Mouse (Mus musculus) embryonic facial prominence, embryonic 11.5 days (tissue): ENCODE measurements around the gene Anapc1. TPM values are rescaled to one million over a fixed set of nuclear protein-coding genes. Genes with fewer than 3 reads are reported as not detected.

Experiments used
- ATAC-seq: fragments of 200-750 bp; cut with Nextera tagmentation; replicated peaks from 2 replicates; pipeline ENCODE4 v1.8.0; 2017; ENCODE audit warnings: low read depth; ENCODE audit not compliant: insufficient number of reproducible peaks, low FRiP score, low TSS enrichment
- DNase-seq: peaks from one replicate; pipeline ENCODE4 v3.0.0-alpha.2; 2015; ENCODE audit warnings: low spot score
- H3K27ac ChIP-seq: fragments of 300-500 bp; sonication (generic); replicated peaks from 2 replicates; pipeline ENCODE4 v1.5.1; 2014; ENCODE audit warnings: mild to moderate bottlenecking, low read depth, low read length, control low read depth
- H3K27me3 ChIP-seq: fragments of 300-500 bp; sonication (generic); 2 replicates; pipeline ENCODE4 v1.6.1; 2014; ENCODE audit warnings: mild to moderate bottlenecking, low read length, moderate library complexity, mixed read lengths; ENCODE audit not compliant: control insufficient read depth, insufficient read depth
- H3K36me3 ChIP-seq: fragments of 300-500 bp; sonication (generic); replicated peaks from 2 replicates; pipeline ENCODE4 v1.6.1; 2014; ENCODE audit warnings: low read depth, mild to moderate bottlenecking, low read length, moderate library complexity, mixed read lengths; ENCODE audit not compliant: control insufficient read depth, insufficient read depth
- H3K4me1 ChIP-seq: fragments of 300-500 bp; sonication (generic); 2 replicates; pipeline ENCODE4 v1.6.1; 2014; ENCODE audit warnings: low read length, mixed read lengths; ENCODE audit not compliant: control insufficient read depth, insufficient read depth
- H3K4me2 ChIP-seq: fragments of 300-500 bp; sonication (generic); 2 replicates; pipeline ENCODE4 v1.6.1; 2014; ENCODE audit warnings: low read depth, mild to moderate bottlenecking, control low read depth, low read length, moderate library complexity
- H3K4me3 ChIP-seq: fragments of 300-500 bp; sonication (generic); 2 replicates; pipeline ENCODE4 v1.5.1; 2014; ENCODE audit warnings: low read depth, low read length, control low read depth
- H3K9ac ChIP-seq: fragments of 300-500 bp; sonication (generic); replicated peaks from 2 replicates; pipeline ENCODE4 v1.6.1; 2014; ENCODE audit warnings: mild to moderate bottlenecking, control low read depth, low read length
- H3K9me3 ChIP-seq: fragments of 300-500 bp; sonication (generic); replicated peaks from 2 replicates; pipeline ENCODE4 v1.6.1; 2016; ENCODE audit warnings: mild to moderate bottlenecking, low read length, inconsistent platforms, mixed read lengths; ENCODE audit not compliant: control insufficient read depth
- WGBS: fragments of 180-500 bp; shearing (Covaris S2); extraction: QIAGEN DNeasy Blood & Tissue Kit; methylation state at CpG from one replicate; pipeline ENCODE4 v1.1.7; 2014; 5-methylcytosine and 5-hydroxymethylcytosine counted together
- polyA plus RNA-seq: library from polyadenylated mRNA; unstranded; fragments of >200 nt; fragmentation: Nextera tagmentation; extraction: Ambion mirVana; gene quantifications from 2 replicates; pipeline ENCODE4 v1.2.1, GENCODE M21; 2014

The Anapc1 gene
- polyA plus RNA-seq, 1 experiment from 2014 or later, result 90.7 TPM

DNA sequence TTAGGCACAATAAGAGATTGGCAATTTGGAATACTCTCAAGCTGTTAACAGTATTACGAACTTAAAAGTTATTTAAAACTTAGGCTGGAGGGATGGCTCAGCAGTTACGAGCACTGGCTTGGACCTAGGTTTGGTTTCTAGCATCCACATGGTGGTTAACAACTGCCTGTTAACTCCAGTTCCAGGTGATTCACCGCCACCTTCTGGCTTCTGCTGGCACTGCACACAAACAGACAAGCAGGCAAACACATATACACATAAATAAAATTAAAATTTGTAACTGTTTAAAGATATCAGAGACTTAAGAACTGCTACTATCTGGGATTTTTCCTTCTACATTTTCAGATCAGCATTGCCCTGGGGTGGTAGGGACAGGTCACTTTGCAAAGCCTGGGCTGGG lies 123.0 kb downstream of the Anapc1 start:
- Histone ChIP-seq H3K4me1 (peaks cover 4% of the 10 kb centered on the region; the same call in 1 of the 2 replicates), H3K27ac (no peak overlapping the region), H3K36me3 (no peaks in the 10 kb centered on the region), H3K9ac (no peak overlapping the region), H3K9me3 (no peaks in the 10 kb centered on the region), H3K27me3 (no peaks in the 10 kb centered on the region), H3K4me3 (no peak overlapping the region), H3K4me2 (no peak overlapping the region)
- DNase-seq (no peak), ATAC-seq (no peak)
- 94% methylated on average over 3 of the region's 3 CpGs for WGBS

Other genes starting within 250 kb of the Anapc1 start
- not detected in 2 replicates for gene Spdye4c, start 96.2 kb downstream of the Anapc1 start, polyA plus RNA-seq
- 10.9 and 12.4 TPM in 2 replicates for gene Mertk, start 11.6 kb upstream of the Anapc1 start, polyA plus RNA-seq
- gene Tmem87b, start 130.7 kb upstream of the Anapc1 start, polyA plus RNA-seq, result 24.9 and 26.6 TPM in 2 replicates
- gene Fbln7, start 175.6 kb upstream of the Anapc1 start, polyA plus RNA-seq, result 1.6 and 2.7 TPM in 2 replicates